Mouse (Mus musculus): Measurements from ENCODE around the gene Ap1m2. TPM values are rescaled to one million over a fixed set of nuclear protein-coding genes. Genes with fewer than 3 reads are reported as not detected.
A peak's percentile ranks its signal among the peaks of the same experiment; 100 is the strongest.

The Ap1m2 gene
- total and polyA plus RNA-seq, 3 experiments, result 0.73 to 1.0 TPM; not detected in 1

DNA sequence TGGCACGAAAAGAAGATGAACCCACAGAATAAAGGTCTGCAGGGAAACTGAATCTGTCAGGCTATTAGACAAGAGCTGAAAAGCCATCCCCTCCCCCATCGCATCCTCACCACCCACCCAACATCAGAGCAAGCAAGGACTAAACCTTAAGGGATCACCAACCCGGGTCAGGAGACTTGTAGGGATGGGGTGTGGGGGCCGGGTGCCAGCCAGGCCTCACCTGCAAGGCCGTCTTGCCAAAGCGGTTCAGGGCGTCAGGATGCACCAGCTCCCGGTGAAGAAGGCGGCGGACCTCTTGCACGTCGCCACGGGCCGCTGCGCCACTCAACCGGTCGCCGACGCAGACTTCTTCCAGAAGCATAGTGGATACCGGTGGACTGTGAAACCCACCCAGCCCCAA, 21.5 kb downstream of the Ap1m2 start:
- Histone ChIP-seq H3K79me2 (ENCODE audit: control insufficient read depth, insufficient read depth, low read length, poor library complexity) (peaks cover 45% of the 10 kb centered on the region), H3K27ac (ENCODE audit: control insufficient read depth, low read depth, low read length) (peak overlapping the region; percentile 62)

GRCm38 (mm10) chr9:21289337-21289671, 22.8 kb downstream of the Ap1m2 start:
- no peaks in the 10 kb centered on the region for H3K9me3 ChIP-seq (replicated peaks; ENCODE audit: insufficient read depth, low read length)
- TF ChIP-seq ETS1 (IDR thresholded peaks at IDR 0.05; ENCODE audit: low read depth, low read length) (no peak), SIN3A (IDR thresholded peaks at IDR 0.05; ENCODE audit: low read length) (no peak), EP300 (IDR thresholded peaks at IDR 0.05; ENCODE audit: low read depth in 1 of 2, low read length in 2 of 2) (no peak), ZKSCAN1 (IDR thresholded peaks at IDR 0.05; ENCODE audit: low read depth, low read length) (no peak), JUND (IDR thresholded peaks at IDR 0.05; ENCODE audit: low read depth, low read length) (no peak), KAT2A (conservative IDR thresholded peaks at IDR 0.05; ENCODE audit: low read depth, low read length) (no peak), MYC (IDR thresholded peaks at IDR 0.05; ENCODE audit: low read depth, low read length) (no peak), CHD1 (IDR thresholded peaks at IDR 0.05; ENCODE audit: low read depth, low read length) (no peak), ZMIZ1 (IDR thresholded peaks at IDR 0.05; ENCODE audit: low read depth, low read length) (no peak), POLR2A (IDR thresholded peaks at IDR 0.05; ENCODE audit: control insufficient read depth in 1 of 2, insufficient read depth in 1 of 2, low read depth in 1 of 2, low read length in 2 of 2, poor library complexity in 1 of 2) (no peak), SMC3 (IDR thresholded peaks at IDR 0.05; ENCODE audit: low read depth, low read length) (no peak), TAL1 (IDR thresholded peaks at IDR 0.05; ENCODE audit: low read length) (no peak), POLR2AphosphoS2 (IDR thresholded peaks at IDR 0.05; ENCODE audit: low read length) (no peak), BHLHE40 (IDR thresholded peaks at IDR 0.05; ENCODE audit: borderline replicate concordance, low read depth, low read length) (no peak), MEF2A (IDR thresholded peaks at IDR 0.05; ENCODE audit: extremely low read depth, insufficient replicate concordance, low read depth, low read length, poor library complexity, severe bottlenecking) (no peak), TBP (IDR thresholded peaks at IDR 0.05; ENCODE audit: low read depth, low read length) (no peak), MAZ (IDR thresholded peaks at IDR 0.05; ENCODE audit: low read depth, low read length) (no peak), MYB (IDR thresholded peaks at IDR 0.05; ENCODE audit: low read depth, low read length) (no peak)
- H3K36me3 ChIP-seq (ENCODE audit: control insufficient read depth in 1 of 2, insufficient read depth in 2 of 2, low read length in 2 of 2), result peaks cover 9 to 40% of the 10 kb centered on the region in 2 experiments
- no peaks in the 10 kb centered on the region for H3K27me3 ChIP-seq (ENCODE audit: control insufficient read depth in 1 of 2, insufficient read depth in 2 of 2, low read length in 2 of 2)
- H3K4me3 ChIP-seq (ENCODE audit: control insufficient read depth in 1 of 2, insufficient read depth in 1 of 2, low read depth in 2 of 2, low read length in 2 of 2), result no peak overlapping the region
- DNase-seq (ENCODE audit: low read depth, low spot score), result no peak
- H3K79me2 ChIP-seq (ENCODE audit: control insufficient read depth, insufficient read depth, low read length, poor library complexity), result peaks cover 52% of the 10 kb centered on the region
- H3K27ac ChIP-seq (ENCODE audit: control insufficient read depth, low read depth, low read length), result peak overlapping the region; percentile 87
- peak overlapping the region; percentile 75 for H3K9ac ChIP-seq (ENCODE audit: control insufficient read depth, low read depth, low read length, poor library complexity, severe bottlenecking)
- peaks cover 26 to 28% of the 10 kb centered on the region in 2 experiments for H3K4me1 ChIP-seq (ENCODE audit: control insufficient read depth in 1 of 2, insufficient read depth in 2 of 2, low read length in 2 of 2)

More for the DNA sequence above, 21.5 kb downstream of the Ap1m2 start:
- Histone ChIP-seq H3K36me3 (ENCODE audit: control insufficient read depth in 1 of 2, insufficient read depth in 2 of 2, low read length in 2 of 2) (peaks cover under 1 to 37% of the 10 kb centered on the region in 2 experiments; a peak in 3 of 4 replicates), H3K27me3 (ENCODE audit: control insufficient read depth in 1 of 2, insufficient read depth in 2 of 2, low read length in 2 of 2) (no peaks in the 10 kb centered on the region), H3K9me3 (replicated peaks; ENCODE audit: insufficient read depth, low read length) (no peaks in the 10 kb centered on the region), H3K4me1 (ENCODE audit: control insufficient read depth in 1 of 2, insufficient read depth in 2 of 2, low read length in 2 of 2) (peaks cover 26 to 28% of the 10 kb centered on the region in 2 experiments), H3K4me3 (ENCODE audit: control insufficient read depth in 1 of 2, insufficient read depth in 1 of 2, low read depth in 2 of 2, low read length in 2 of 2) (peak overlapping the region; percentile 75 to 76), H3K9ac (ENCODE audit: control insufficient read depth, low read depth, low read length, poor library complexity, severe bottlenecking) (peak overlapping the region; percentile 75)
- TF ChIP-seq UBTF (IDR thresholded peaks at IDR 0.05; ENCODE audit: borderline replicate concordance, insufficient read depth, low read depth, low read length) (peak; percentile 90; the same call in 1 of the 2 replicates), RAD21 (IDR thresholded peaks at IDR 0.05; ENCODE audit: low read depth, low read length) (no peak), SMC3 (IDR thresholded peaks at IDR 0.05; ENCODE audit: low read depth, low read length) (no peak), TBP (IDR thresholded peaks at IDR 0.05; ENCODE audit: low read depth, low read length) (0 out of 2 replicates have a peak, but pooled peaks have one; percentile 8)
- no peak for DNase-seq (ENCODE audit: low read depth, low spot score)
